12 mouse cellular contexts compared by ENCODE assay signal in the genomic region with DNA sequence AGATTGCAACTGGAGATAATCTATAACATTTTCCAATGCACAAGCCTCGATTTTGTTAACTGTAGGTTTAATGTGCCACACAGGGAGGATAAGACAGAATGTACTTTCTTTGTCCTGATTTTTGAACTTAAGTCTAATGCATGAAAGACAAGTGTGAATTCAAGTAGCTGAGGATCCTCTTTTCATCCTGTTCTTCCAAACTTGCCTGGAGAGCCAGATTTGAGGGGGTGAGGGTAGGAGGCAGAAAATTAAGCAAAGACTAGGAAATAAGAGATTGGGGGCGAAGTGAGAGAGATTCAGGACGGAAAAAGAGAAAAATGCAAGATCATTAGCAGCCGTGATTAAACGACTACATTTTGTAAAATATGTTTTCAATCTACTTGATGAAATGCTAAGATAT.
"Had no signal": no experiment of that assay in that cellular context is flagged by ENCODE, and none has a peak within 500 bp of the region (broad histone marks: within the 10 kb centered on the region; RNA-seq: fewer than 3 reads in every experiment).

No protein-coding gene starts in this region.

- DNase-seq: kidney, adult 2 months; kidney, postnatal 25 days; liver, embryonic 13.5 days; lung, adult 2 months; lung, postnatal 14 days; lung, postnatal 4 days; midbrain, embryonic 14.5 days; right cerebral cortex, postnatal 25 days; spleen, adult 18-20 months; thymus, adult 2 months; thymus, postnatal 14 days; thymus, postnatal 4 days had no signal
